Mouse (Mus musculus): Measurements from ENCODE around the gene Clmp. TPM values are rescaled to one million over a fixed set of nuclear protein-coding genes. Genes with fewer than 3 reads are reported as not detected.
"Not testable (repeated sequence)": the region's sequence is repeated elsewhere in the genome, so short reads cannot be mapped to it uniquely, and the experiment has no call there.

The Clmp gene
- polyA plus RNA-seq, 1 experiment: 3.5 TPM

DNA sequence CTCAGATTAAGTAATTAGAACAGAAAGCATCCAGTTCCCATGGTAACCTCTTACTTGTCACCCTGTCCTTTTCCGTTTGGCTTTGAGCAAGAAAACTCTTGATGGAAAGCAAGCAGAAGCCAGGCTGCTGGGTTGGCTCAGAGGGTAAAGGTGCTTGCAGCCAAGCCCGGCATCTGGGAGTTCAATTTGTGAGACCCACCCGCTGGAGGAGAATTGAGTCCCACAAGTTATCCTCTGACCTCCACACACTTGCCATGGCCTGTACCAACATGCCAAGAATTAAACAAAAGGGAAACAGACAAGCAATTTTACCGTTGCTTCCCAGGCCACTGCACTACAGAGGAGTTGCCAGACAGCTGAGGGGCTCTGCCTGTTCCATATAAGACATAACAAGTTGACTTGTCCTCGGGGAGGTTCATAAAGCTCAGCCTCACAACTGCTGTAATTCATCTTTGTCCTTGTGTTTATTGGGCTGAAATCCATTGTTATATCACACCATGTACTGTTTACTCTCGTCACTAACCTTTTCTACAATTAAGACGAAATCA lies 80.4 kb downstream of the Clmp start:
- Histone ChIP-seq H3K4me3 (ENCODE audit: low read depth, low read length) (no peak overlapping the region), H3K4me1 (ENCODE audit: control insufficient read depth, insufficient read depth, low read length) (peaks cover 2% of the 10 kb centered on the region), H3K9ac (ENCODE audit: low read depth, poor library complexity, severe bottlenecking) (peak overlapping the region; percentile 77), H3K9me3 (replicated peaks; ENCODE audit: control insufficient read depth, insufficient read depth, low read length, poor library complexity, severe bottlenecking) (no peaks in the 10 kb centered on the region), H3K27ac (ENCODE audit: insufficient read depth, low read length) (peak overlapping the region; percentile 94), H3K27me3 (ENCODE audit: control insufficient read depth, insufficient read depth, low read length, poor library complexity, severe bottlenecking) (no peaks in the 10 kb centered on the region), H3K36me3 (ENCODE audit: control insufficient read depth, insufficient read depth, low read length, poor library complexity, severe bottlenecking) (no peaks in the 10 kb centered on the region)
- TF ChIP-seq EP300 (IDR thresholded peaks at IDR 0.05; ENCODE audit: insufficient read depth, low read depth, low read length): no peak
- TF ChIP-seq CTCF (IDR thresholded peaks at IDR 0.05; ENCODE audit: low read depth, low read length): no peak
- TF ChIP-seq POLR2A (IDR thresholded peaks at IDR 0.05; ENCODE audit: insufficient read depth, low read length): no peak

DNA sequence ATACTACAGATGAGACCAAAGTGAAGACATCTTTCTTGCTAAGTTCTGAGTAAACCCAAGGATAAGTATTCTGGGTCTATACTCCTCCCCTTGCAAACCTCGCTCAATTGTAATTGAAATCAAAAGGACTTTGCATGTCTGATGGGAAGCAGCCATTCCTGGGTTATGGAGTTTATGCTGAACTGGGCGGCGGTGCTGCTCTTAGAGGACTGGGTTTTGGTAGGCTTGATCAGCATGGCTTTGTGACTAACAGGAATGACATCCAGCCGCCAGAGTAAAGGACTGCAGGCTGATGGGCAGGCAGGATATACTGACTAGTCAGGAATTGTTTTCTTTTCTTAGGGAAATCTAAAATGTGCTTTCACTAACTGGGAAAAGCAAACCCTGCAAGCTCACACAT lies 82.2 kb downstream of the Clmp start:
- H3K9me3 ChIP-seq (replicated peaks; ENCODE audit: control insufficient read depth, insufficient read depth, low read length, poor library complexity, severe bottlenecking): no peaks in the 10 kb centered on the region
- peak overlapping the region; percentile 88 for H3K27ac ChIP-seq (ENCODE audit: insufficient read depth, low read length)
- H3K36me3 ChIP-seq (ENCODE audit: control insufficient read depth, insufficient read depth, low read length, poor library complexity, severe bottlenecking): no peaks in the 10 kb centered on the region
- H3K4me3 ChIP-seq (ENCODE audit: low read depth, low read length): no peak overlapping the region
- H3K4me1 ChIP-seq (ENCODE audit: control insufficient read depth, insufficient read depth, low read length): peaks cover 2% of the 10 kb centered on the region
- peak; percentile 63; the same call in 1 of the 2 replicates for TF ChIP-seq EP300 (IDR thresholded peaks at IDR 0.05; ENCODE audit: insufficient read depth, low read depth, low read length)
- TF ChIP-seq POLR2A (IDR thresholded peaks at IDR 0.05; ENCODE audit: insufficient read depth, low read length): no peak
- TF ChIP-seq CTCF (IDR thresholded peaks at IDR 0.05; ENCODE audit: low read depth, low read length): no peak
- H3K9ac ChIP-seq (ENCODE audit: low read depth, poor library complexity, severe bottlenecking): no peak overlapping the region
- no peaks in the 10 kb centered on the region for H3K27me3 ChIP-seq (ENCODE audit: control insufficient read depth, insufficient read depth, low read length, poor library complexity, severe bottlenecking)

DNA sequence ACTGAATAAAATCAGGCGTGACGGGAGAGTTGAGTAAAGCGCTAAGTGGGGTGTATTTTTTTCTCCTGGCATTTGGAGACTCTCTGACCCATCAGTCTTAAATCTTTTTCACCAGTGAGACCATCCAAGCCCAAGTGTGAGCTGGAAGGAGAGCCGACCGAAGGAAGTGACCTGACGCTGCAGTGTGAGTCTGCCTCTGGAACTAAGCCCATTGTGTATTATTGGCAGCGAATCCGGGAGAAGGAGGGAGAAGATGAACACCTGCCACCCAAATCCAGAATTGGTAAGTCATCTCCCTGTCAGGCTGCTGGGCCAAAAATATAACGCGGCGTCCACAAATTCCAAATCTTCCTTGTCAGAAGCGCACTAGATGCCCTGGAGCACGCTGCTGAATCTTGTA lies 86.5 kb downstream of the Clmp start:
- H3K27me3 ChIP-seq (ENCODE audit: control insufficient read depth, insufficient read depth, low read length, poor library complexity, severe bottlenecking): no peaks in the 10 kb centered on the region

DNA sequence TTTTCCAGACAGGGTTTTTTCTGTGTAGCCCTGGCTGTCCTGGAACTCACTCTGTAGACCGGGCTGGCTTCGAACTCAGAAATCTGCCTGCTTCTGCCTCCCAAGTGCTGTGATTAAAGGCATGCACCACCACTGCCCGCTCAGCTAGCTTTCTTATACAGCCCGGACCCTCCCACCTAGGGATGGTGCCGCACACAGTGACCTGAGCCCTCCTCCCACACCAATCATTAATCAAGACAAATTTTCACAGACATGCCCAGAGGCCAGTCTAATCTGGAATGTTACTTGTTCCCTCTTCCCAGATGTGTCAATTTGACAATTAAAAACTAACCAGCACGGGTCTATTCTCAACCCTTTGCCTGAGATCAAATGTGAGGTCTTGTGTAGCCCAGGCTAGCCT lies 87.4 kb downstream of the Clmp start:
- peak overlapping the region; percentile 52; the same call in 1 of the 2 replicates for H3K27ac ChIP-seq (ENCODE audit: insufficient read depth, low read length)
- not testable (repeated sequence) for H3K9ac ChIP-seq (ENCODE audit: low read depth, poor library complexity, severe bottlenecking); H3K27me3 ChIP-seq (ENCODE audit: control insufficient read depth, insufficient read depth, low read length, poor library complexity, severe bottlenecking); H3K4me1 ChIP-seq (ENCODE audit: control insufficient read depth, insufficient read depth, low read length); H3K36me3 ChIP-seq (ENCODE audit: control insufficient read depth, insufficient read depth, low read length, poor library complexity, severe bottlenecking); H3K4me3 ChIP-seq (ENCODE audit: low read depth, low read length); H3K9me3 ChIP-seq (replicated peaks; ENCODE audit: control insufficient read depth, insufficient read depth, low read length, poor library complexity, severe bottlenecking)

More for the DNA sequence above, 86.5 kb downstream of the Clmp start:
- TF ChIP-seq CTCF (IDR thresholded peaks at IDR 0.05; ENCODE audit: low read depth, low read length) (no peak), EP300 (IDR thresholded peaks at IDR 0.05; ENCODE audit: insufficient read depth, low read depth, low read length) (no peak), POLR2A (IDR thresholded peaks at IDR 0.05; ENCODE audit: insufficient read depth, low read length) (no peak)
- H3K4me3 ChIP-seq (ENCODE audit: low read depth, low read length): peak overlapping the region; percentile 59
- H3K4me1 ChIP-seq (ENCODE audit: control insufficient read depth, insufficient read depth, low read length): no peaks in the 10 kb centered on the region
- no peaks in the 10 kb centered on the region for H3K9me3 ChIP-seq (replicated peaks; ENCODE audit: control insufficient read depth, insufficient read depth, low read length, poor library complexity, severe bottlenecking)
- H3K27ac ChIP-seq (ENCODE audit: insufficient read depth, low read length): peak overlapping the region; percentile 52
- H3K36me3 ChIP-seq (ENCODE audit: control insufficient read depth, insufficient read depth, low read length, poor library complexity, severe bottlenecking): no peaks in the 10 kb centered on the region
- peak overlapping the region; percentile 77 for H3K9ac ChIP-seq (ENCODE audit: low read depth, poor library complexity, severe bottlenecking)

DNA sequence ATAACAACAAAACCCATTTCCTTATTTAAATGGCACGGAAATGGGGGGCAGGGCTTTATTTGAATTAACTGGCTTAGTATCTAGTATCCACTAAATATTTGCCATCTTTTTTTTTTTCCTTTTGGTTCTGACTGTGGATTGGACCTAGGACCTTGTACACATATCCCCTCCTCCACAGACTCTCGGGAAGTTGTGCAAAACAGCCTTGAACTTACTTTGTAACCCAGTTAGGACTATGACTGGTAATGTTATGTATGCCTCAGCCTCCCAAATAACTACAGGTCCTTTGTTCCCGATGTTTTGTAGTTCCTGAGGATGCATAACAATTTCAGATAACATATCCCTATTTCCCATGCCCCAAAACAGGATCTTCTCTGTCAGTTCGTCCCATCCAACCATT lies 88.1 kb downstream of the Clmp start:
- Histone ChIP-seq H3K4me3 (ENCODE audit: low read depth, low read length) (no peak overlapping the region), H3K9me3 (replicated peaks; ENCODE audit: control insufficient read depth, insufficient read depth, low read length, poor library complexity, severe bottlenecking) (no peaks in the 10 kb centered on the region), H3K9ac (ENCODE audit: low read depth, poor library complexity, severe bottlenecking) (no peak overlapping the region), H3K27ac (ENCODE audit: insufficient read depth, low read length) (peak overlapping the region; percentile 33; the same call in 1 of the 2 replicates), H3K27me3 (ENCODE audit: control insufficient read depth, insufficient read depth, low read length, poor library complexity, severe bottlenecking) (no peaks in the 10 kb centered on the region), H3K36me3 (ENCODE audit: control insufficient read depth, insufficient read depth, low read length, poor library complexity, severe bottlenecking) (no peaks in the 10 kb centered on the region), H3K4me1 (ENCODE audit: control insufficient read depth, insufficient read depth, low read length) (no peaks in the 10 kb centered on the region)
- TF ChIP-seq POLR2A (IDR thresholded peaks at IDR 0.05; ENCODE audit: insufficient read depth, low read length) (no peak), CTCF (IDR thresholded peaks at IDR 0.05; ENCODE audit: low read depth, low read length) (no peak), EP300 (IDR thresholded peaks at IDR 0.05; ENCODE audit: insufficient read depth, low read depth, low read length) (no peak)

DNA sequence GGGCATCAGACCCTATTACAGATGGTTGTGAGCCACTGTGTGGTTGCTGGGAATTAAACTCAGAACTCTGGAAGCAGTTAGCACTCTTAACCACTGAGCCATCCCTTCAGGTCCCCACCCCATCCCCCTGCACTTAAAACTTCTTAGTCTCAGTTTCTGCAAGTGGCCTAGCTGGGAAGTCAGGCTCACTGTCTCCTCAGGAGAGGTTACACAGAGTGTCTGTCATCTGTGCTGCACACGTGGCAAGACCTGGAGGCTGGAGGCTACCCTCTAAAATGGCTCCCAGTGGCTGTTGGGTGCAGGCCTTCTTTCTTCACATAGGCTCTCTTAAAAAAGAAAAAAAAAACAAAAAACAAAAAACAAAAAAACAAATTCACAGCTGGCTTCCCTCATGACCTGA lies 90.3 kb downstream of the Clmp start:
- Histone ChIP-seq H3K9me3 (replicated peaks; ENCODE audit: control insufficient read depth, insufficient read depth, low read length, poor library complexity, severe bottlenecking) (no peaks in the 10 kb centered on the region), H3K27me3 (ENCODE audit: control insufficient read depth, insufficient read depth, low read length, poor library complexity, severe bottlenecking) (no peaks in the 10 kb centered on the region), H3K4me1 (ENCODE audit: control insufficient read depth, insufficient read depth, low read length) (peaks cover 4% of the 10 kb centered on the region), H3K4me3 (ENCODE audit: low read depth, low read length) (no peak overlapping the region), H3K9ac (ENCODE audit: low read depth, poor library complexity, severe bottlenecking) (no peak overlapping the region), H3K36me3 (ENCODE audit: control insufficient read depth, insufficient read depth, low read length, poor library complexity, severe bottlenecking) (no peaks in the 10 kb centered on the region), H3K27ac (ENCODE audit: insufficient read depth, low read length) (peak overlapping the region; percentile 39)
- TF ChIP-seq CTCF (IDR thresholded peaks at IDR 0.05; ENCODE audit: low read depth, low read length): no peak
- no peak for TF ChIP-seq EP300 (IDR thresholded peaks at IDR 0.05; ENCODE audit: insufficient read depth, low read depth, low read length)
- TF ChIP-seq POLR2A (IDR thresholded peaks at IDR 0.05; ENCODE audit: insufficient read depth, low read length): no peak

Measured in ES-Bruce4 (cell line).